Mouse (Mus musculus) CH12F3 (cell line): ENCODE results near the gene Arid3a.

ENCODE experiments used
- in situ Hi-C: fragments of 300-500 bp; cut with MboI; formaldehyde crosslinking; loops from 2 replicates; pipeline ENCODE4 v1.14.3; 2020; ENCODE audit warnings: low sequenced_read_pairs

Arid3a gene

DNA sequence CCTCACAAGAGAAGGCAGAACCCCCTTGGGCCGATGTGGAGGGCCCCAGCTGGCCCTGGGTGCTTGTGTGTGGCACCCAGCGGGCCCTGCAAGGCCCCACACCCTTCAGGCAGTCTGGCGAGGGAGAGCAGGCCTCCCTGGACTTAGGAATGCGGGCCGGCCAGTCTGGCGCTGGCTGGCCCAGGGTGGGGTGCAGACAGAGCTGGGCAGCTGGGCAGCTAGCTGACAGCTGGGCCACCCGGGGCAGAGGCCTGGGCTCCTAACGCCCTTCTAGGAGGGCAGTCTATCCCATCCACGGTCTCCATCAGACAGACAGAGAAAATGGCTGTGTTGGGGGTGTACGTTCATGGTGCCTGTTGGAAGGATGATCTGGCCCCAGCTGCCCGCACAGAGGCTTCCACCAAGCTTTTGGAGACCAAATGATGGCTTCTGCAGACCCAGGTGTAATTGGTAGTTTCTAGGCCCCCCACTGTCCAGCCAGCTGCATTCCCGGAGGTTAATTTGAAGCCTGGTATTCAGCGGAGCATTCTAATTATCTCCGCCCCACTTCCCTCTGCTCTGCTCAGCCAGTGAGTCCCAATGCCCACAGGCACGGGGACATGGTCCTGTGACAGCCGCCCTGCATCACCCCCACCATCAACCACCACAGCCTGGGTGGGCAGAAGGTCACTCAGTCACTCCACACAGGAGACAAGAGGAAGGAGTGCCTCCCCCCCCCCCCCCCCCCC, 18.8 kb downstream of the Arid3a start:
- in situ Hi-C loops: no loop called here

DNA sequence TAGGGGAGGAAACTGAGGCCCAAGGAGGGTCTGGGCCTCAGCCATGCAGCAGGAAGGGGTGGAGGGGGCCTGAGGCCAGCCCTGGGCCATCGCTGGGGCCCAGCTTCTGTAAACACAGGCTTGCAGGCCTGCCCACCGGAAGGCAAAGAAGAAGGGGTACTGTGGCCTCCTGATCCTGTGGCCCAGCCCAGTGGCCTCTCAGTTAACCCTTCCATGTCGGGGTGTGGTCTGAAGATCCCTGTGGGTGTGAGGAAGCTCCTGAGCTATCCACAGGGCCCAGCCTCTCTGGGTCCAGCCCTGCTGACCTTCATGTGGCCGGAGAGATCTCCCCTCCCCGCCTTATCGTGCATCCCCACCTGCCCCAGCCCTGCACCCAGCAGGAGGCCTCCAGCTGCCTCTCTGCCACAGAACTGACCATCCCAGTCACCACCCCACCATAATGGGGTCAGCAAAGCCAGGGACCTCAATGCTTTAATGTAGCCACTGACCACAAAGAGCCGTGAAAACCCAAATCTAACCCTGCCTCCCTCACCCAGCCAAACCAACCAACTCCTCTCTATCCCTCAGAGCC, 20.0 kb downstream of the Arid3a start:
- in situ Hi-C loops: no loop called here

DNA sequence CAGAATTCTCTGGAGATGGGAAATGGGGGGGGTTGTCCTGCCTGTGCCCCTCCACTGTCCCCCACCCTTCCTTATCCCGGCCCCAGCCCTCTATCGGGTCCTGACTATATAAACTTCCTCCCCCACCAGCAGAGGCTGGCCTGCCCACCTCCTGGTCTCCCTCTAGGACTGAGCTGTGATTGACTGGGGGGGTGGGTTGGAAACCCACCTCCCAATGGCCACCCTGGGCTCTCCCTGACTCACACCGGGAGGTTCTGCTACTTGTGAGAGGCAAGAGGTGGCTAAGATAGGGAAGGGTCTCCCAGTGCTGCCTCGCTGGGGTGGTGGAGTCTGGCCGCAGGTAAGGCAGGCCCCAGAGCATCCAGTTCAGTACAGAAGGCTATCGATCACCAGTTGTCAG, 20.7 kb downstream of the Arid3a start:
- in situ Hi-C loops: no loop called here

DNA sequence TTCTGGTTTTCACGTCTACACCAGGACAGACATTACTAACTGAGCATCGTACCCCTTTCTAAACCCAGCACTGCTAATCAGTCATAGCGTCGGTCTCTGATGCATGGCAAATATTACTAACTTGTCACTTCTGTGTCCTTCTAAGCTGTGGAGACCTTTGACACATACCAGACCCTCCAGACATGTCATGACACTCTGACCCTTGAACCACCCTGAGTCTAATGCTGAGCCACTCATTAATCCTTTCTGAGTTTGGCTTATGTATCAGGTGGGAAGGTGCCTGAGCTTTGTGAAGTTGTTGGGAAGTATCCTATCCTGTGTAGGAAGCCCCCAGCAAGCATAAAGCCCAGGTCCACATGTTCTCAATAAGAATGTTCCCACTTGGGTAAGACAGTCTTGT, 23.0 kb downstream of the Arid3a start:
- in situ Hi-C loops: no loop called here

DNA sequence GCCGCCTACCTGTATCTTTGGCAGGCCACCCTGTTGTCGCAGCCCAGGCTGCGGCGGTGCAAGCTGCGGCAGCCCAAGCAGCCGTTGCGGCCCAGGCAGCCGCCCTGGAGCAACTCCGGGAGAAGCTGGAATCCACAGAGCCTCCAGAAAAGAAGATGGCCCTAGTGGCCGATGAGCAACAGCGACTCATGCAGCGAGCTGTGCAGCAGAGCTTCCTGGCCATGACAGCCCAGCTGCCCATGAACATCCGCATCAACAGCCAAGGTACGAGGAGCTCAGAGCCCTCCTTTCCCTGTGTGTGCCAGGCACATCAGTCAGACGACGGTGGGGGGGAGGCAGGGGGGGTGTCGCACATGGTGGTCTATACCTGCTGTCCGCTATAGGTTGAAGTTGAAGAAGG, 23.8 kb downstream of the Arid3a start:
- in situ Hi-C loops: no loop called here

DNA sequence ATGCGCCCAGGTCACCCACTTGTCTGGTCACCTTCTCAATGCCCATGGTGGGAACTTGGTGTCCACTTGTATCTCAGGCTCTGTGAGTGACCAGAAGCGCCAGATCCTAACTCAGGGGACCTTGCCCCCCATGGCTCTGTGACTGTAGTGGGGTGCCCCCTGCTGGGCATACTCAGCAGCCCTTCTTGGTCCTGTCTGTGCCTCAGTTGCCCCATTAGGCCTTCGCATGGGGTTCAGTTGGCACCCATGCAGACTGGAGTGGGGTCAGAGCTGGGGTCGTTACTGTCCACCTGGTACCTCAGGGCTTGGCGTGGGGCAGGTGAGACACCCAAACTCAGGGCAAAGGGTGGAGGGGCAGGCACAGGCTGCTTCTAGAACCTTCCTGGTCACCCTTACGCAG, 27.1 kb downstream of the Arid3a start:
- in situ Hi-C loops: no loop called here

DNA sequence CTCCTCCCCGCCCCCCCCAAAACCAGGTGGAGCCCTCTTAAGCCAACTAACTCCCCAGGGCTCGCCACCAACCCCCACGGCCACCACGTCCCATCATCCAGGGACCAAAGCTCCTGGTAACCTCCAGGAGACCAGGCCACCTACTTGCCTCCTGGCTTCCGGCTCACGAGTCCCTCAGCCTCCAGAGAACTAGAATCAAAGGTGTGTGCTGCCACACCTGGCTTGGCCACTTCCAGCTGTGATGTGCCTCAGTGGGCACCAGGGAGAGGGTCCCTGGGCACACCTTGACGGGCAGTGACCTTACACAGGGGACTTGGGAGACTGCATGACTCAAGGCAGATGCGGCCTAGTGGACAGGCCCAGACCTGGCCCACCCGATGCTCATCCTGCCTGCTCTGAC, 28.8 kb downstream of the Arid3a start:
- in situ Hi-C loops: loop anchor here (5.0 kb wide), 1 partner anchor 33 kb away; the partner anchor contains the start of gene R3hdm4

DNA sequence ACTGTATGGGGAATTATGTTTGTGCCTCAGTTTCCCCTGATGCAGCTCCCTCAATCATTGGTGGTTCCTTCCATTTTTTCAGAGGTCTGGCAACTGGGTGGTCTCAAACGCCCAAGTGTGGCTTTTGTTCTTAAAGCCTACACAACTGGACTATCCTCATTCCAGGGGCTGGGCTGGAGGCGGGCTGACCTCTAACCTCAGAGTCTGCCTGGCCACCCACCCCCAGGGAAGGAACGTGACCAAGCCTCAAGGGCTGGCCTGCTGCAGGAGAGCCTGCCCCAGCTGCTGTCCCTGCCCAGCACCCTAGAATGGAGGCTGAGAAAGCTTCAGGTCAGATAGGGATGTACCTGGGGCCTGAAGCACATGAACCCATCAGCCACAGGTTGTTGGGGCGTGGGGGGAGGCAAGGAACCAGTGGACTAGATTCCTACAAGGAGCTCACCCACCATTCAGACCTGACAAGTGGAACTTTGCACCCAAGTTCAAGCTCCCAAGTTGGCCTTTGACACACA, 29.9 kb downstream of the Arid3a start:
- in situ Hi-C loops: loop anchor here (5.0 kb wide), 1 partner anchor 34 kb away; the partner anchor contains the start of gene R3hdm4

DNA sequence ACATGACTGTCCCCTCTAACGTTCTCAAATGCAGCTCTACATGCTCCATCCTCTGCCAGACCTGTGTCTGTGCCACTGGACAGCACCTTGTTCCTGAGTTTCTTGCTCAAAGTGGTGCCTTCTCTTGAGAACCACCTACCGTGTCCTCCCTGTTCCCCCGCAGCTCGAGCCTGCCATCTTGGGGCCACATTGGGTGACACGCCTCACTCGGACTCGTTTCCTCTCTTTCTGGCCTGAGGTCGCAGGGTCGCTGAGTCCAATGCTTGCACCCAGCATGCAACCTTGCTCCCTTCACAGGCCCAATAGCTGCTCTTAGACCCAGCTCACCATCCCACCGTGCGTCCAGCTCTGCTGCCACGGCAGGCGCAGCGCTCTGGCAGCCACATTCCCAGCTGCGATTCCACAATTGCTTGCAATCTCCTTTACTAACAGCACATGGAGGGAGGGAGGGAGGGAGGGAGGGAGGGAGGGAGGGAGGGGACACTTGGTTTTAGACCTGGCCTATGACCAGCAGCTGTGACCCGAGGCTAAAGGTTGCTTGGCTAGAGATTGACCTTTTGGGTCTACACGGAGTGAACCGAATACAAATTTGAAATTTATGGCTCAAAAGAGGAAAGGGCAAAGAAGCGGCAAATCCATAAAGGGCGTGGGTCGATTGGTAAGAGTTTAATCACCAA, 31.4 kb downstream of the Arid3a start:
- in situ Hi-C loops: loop anchor here (5.0 kb wide), 1 partner anchor 36 kb away; the partner anchor contains the start of gene R3hdm4

DNA sequence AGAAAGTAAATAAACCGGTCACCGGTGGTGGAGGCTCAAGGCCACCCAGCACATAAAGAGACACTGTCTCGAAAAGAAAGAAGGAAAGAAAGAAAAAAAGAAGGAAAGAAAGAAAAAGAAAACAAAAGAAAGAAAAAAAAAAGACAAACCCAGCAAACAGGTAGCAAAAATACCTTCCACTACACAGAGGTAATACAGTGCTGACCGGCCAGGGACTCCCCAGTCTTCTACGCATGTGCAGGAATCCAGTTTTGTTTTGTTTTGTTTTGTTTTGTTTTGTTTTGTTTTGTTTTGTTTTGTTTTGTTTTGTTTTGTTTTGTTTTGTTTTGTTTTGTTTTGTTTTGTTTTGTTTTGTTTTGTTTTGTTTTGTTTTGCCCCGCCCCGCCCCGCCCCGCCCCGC, 32.6 kb downstream of the Arid3a start:
- in situ Hi-C loops: loop anchor here (5.0 kb wide), 1 partner anchor 37 kb away; the partner anchor contains the start of gene R3hdm4

DNA sequence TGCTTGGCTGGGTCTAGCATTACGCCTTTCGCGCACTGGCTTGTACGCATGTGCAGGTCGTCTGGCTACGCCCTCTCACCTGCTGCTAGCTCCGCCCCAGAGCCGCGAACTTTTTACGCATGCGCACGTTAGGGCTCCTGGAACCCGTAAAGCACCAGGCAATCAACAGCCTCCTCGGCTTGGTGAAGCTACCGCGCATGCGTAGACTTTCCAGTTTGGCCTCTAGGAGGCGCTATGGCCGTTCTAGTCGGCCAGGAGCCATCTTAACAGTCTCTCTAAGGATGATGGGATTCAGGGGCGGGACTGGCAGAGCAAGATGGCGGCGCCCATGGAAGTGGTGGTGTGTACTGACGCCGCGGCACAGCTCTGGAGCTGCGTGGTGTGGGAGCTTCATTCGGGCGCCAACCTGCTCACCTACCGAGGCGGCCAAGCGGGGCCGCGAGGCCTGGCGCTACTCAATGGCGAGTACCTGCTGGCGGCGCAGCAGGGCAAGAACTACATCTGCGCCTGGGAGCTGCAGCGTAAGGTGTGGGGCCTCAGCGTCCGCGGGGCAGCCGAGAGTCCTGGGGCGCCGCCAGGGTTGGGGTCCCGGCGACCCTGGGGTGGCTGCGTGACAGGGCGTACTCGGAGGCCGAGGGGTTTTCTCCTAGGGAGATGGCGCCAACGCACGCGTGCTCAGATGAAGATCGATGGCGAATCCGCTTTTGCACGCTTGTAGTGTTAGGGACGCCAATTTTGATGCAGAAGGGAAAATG, 33.2 kb downstream of the Arid3a start, which contains the start of gene Wdr18:
TSS of gene Wdr18 (plus strand) at position 306 of the 755 bp plus-strand sequence.
- in situ Hi-C loops: loop anchor here (5.0 kb wide), 1 partner anchor 38 kb away; the partner anchor contains the start of gene R3hdm4

DNA sequence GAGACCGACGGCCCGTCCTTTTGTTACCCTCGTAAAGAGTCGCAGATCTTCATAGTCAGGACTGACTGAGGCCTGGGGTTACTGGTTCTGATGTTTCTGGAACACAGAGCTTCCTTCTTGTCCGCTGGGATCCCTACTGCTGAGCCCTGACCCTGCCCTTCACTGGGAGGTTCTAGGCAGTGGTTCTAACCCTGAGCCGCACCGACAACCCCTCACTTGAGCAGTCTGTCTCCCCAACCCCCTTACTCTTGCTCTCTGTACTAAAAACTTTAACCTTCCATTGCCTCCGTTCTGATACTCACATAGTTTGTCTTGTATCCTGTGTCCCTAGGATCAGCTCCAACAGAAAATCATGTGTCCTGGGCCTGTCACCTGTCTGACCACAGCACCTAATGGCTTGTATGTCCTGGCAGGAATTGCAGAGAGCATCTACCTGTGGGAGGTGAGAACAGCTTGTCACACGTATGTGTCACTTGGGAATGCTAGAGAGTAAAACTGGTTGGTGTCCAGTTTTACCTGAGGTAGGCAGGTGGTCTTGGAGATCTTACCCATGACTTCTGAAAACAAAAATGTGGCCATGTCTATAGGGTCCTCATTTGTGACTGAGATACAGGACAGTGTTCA, 33.9 kb downstream of the Arid3a start:
- in situ Hi-C loops: no loop called here

DNA sequence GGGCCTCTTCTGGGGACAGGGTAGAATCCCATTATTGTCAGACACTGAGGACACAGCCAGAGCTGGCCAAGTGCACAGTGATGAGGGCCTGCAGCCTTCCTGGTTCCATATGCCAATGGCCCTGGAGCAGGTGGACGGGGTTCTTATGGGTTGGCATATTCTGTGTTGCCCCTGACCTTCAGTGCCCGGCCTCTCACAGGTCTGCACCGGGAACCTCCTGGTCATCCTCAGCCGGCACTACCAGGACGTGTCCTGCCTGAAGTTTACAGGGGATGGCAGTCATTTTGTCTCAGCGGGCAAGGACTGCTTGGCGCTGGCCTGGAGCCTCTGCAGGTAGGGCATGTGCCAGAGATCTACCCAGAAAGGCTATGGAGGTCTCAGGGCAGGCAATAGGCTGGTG, 37.9 kb downstream of the Arid3a start:
- in situ Hi-C loops: no loop called here

DNA sequence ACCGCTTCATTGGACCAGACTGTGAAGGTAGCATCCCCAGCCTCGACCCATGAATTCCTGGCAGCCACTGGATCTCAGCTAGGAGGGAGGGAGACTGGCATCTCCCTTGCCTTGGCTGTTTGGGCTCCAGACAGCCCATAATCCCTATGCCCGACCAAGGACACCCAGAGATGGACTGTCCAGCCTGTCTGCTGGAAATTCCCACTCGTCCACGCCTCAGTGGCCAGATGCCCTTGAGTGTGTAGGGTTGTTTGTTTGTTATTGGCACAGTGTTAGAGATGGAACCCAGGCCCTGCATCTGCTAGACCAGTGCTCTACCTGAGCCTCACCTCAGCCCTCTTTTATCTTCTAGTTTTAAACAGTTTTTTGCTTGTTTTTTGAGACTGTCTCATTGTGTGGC, 38.5 kb downstream of the Arid3a start:
- in situ Hi-C loops: no loop called here

DNA sequence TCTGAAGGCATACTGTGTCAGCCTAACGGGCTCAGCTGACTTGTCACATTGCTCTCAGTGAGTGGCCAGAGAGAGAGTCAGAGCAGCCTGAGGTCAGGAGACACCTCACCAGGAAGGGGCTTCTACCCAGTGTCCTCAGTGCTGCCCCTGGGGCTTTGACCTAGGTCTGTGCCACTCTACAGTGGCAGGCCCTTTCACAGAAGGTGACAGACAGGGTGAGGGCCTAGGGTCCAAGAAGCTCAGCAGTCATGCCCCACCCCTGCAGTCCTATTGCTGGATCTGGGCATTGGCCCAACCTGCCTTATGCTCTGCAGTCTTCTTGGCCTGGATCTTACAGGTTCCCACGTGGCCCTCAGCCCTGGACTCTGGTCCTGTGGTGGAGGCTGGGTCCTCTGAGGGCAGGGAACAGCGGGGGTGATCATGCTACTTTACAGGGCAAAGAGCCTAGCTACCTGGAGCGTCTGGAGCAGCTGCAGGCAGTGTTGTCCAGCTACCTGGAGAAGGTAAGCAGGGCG, 40.1 kb downstream of the Arid3a start:
- in situ Hi-C loops: no loop called here

DNA sequence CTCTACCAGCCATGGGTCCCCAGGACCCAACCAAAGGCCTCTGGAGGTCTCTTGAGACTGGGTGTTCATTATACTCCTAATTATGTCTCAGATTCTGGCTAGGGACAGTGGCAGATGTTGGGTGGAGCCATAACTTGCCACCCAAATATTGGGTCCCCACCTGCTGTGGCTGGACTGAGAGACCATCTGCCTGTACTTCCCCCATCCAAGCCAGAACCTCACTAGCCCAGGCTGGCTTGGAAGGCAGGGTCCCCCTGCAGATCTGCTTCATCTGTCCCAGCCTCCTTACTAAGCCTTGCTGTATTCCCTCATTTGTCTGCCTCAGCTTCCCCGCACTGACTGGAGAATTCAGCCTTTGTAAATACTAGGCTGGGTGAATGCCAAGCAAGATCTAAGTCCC, 41.3 kb downstream of the Arid3a start:
- in situ Hi-C loops: no loop called here

DNA sequence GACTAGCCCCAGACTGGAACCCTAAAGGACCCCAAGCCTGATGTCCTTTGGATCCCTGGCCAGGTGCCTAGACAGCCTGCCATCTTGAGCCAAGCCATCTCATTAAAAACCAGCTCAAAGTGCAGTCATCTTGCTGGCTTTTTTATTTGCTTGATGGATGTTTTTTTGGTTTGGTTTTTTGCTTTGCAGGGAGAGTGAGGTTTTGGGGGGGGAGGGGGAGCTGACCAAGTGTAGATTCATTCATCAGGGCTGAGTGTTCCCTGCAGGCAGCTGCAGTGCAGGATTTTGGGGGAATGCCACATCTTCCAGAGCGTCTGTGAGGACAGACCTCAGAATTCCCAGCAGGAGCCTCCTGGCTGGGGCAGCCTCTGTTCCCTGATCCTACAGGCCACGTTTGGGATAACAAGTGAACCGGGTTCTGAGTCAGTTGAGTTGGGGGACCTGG, 42.3 kb downstream of the Arid3a start:
- in situ Hi-C loops: no loop called here

DNA sequence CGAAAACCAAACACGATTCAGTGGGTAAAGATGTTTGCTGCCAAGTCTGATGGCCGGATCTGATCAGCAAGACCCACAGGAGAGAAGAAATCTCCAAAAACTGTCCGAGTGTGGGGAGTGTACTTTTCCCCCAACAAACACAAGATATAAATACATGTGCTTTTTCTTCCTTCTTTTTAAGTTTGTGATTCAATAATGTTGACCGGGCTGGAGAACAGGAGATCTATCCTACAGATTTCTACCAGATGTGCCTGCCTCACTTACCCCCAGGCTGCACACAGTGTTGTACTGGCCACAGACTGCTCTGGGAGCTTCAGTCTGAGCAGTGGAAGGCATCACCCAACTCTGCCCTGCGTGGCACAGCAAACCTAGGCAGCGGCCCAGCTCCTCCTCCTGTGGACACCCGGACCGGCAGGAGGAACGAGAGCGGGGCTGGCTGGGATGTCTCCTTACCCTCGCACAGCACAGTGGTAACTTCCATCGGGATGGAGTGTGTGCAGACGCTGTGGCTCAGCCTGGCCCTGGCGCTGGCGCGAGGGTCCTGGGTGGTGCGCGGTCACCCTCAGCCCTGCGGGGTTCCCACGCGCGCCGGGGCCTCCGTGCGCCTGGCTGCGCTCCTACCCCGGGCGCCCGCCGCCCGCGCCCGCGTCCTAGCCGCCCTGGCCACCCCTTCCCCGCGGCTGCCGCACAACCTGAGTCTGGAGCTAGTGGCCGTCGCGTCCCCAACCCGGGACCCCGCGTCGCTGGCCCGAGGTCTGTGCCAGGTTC, 43.8 kb downstream of the Arid3a start, which contains the start of gene Grin3b:
TSS of gene Grin3b (plus strand) at position 301 of the 768 bp plus-strand sequence.
- in situ Hi-C loops: no loop called here

DNA sequence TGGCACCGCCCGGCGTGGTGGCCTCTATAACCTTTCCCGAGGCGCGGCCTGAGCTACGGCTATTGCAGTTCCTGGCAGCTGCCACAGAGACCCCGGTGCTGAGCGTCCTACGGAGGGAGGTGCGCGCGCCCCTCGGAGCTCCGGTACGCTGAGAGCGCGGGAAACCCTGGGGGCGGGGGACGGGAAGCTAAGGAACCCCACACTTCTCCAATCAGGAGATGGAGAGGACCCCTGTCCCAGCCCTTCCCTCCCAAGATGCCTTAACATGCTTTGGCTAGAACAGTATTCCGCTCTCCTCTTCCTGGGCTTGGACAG, 44.3 kb downstream of the Arid3a start:
- in situ Hi-C loops: no loop called here
